Mouse (Mus musculus) adrenal gland, postnatal 25 days (tissue): Measurements from ENCODE around the gene Plekha5. TPM values are rescaled to one million over a fixed set of nuclear protein-coding genes. Genes with fewer than 3 reads are reported as not detected.

Experiments used
- DNase-seq: peaks from one replicate; pipeline ENCODE4 v3.0.0; 2021; ENCODE audit warnings: mixed read lengths
- total RNA-seq: library from RNA; stranded (reverse); gene quantifications from 2 replicates; pipeline ENCODE4 v1.2.3, GENCODE M21; 2021

The Plekha5 gene
- total RNA-seq, 1 experiment from 2014 or later = 57.6 TPM

- DNase-seq = no peak
These were observed 32.0 kb downstream of the Plekha5 start for GRCm38 (mm10) chr6:140455851-140456250.

- no peak for DNase-seq
These were observed 32.7 kb downstream of the Plekha5 start for GRCm38 (mm10) chr6:140456393-140457163.

- no peak for DNase-seq
These were observed 36.5 kb downstream of the Plekha5 start for GRCm38 (mm10) chr6:140460398-140460797.

- DNase-seq = no peak
These were observed 41.0 kb downstream of the Plekha5 start for GRCm38 (mm10) chr6:140464818-140465217.

- DNase-seq = peak; percentile 31
These were observed 42.2 kb downstream of the Plekha5 start for GRCm38 (mm10) chr6:140465946-140466646.

GRCm38 (mm10) chr6:140466841-140467240, 43.0 kb downstream of the Plekha5 start:
- no peak for DNase-seq

GRCm38 (mm10) chr6:140467851-140468250, 44.0 kb downstream of the Plekha5 start:
- DNase-seq = no peak

GRCm38 (mm10) chr6:140469791-140470190, 45.9 kb downstream of the Plekha5 start:
- DNase-seq = no peak

GRCm38 (mm10) chr6:140471751-140472150, 47.9 kb downstream of the Plekha5 start:
- DNase-seq = no peak

GRCm38 (mm10) chr6:140472345-140472744, 48.5 kb downstream of the Plekha5 start:
- peak; percentile 66 for DNase-seq

GRCm38 (mm10) chr6:140475393-140476087, 51.7 kb downstream of the Plekha5 start:
- no peak for DNase-seq

- DNase-seq = no peak
These were observed 53.1 kb downstream of the Plekha5 start for GRCm38 (mm10) chr6:140476981-140477380.

GRCm38 (mm10) chr6:140478031-140478430, 54.2 kb downstream of the Plekha5 start:
- no peak for DNase-seq

GRCm38 (mm10) chr6:140478943-140479342, 55.1 kb downstream of the Plekha5 start:
- DNase-seq = no peak

GRCm38 (mm10) chr6:140480425-140481081, 56.7 kb downstream of the Plekha5 start:
- DNase-seq = no peak

GRCm38 (mm10) chr6:140481701-140482460, 58.0 kb downstream of the Plekha5 start:
- peak; percentile 95 for DNase-seq

- no peak for DNase-seq
These were observed 60.3 kb downstream of the Plekha5 start for GRCm38 (mm10) chr6:140484170-140484569.

- no peak for DNase-seq
These were observed 61.8 kb downstream of the Plekha5 start for GRCm38 (mm10) chr6:140485636-140486035.

GRCm38 (mm10) chr6:140486685-140487084, 62.8 kb downstream of the Plekha5 start:
- no peak for DNase-seq

GRCm38 (mm10) chr6:140487489-140487888, 63.6 kb downstream of the Plekha5 start:
- DNase-seq = no peak

GRCm38 (mm10) chr6:140488673-140489072, 64.8 kb downstream of the Plekha5 start:
- DNase-seq = no peak

GRCm38 (mm10) chr6:140489570-140489969, 65.7 kb downstream of the Plekha5 start:
- no peak for DNase-seq
